Mouse (Mus musculus): ENCODE data around the gene Dnajb6. TPM values are rescaled to one million over a fixed set of nuclear protein-coding genes. Genes with fewer than 3 reads are reported as not detected.
"Not testable (repeated sequence)": the region's sequence is repeated elsewhere in the genome, so short reads cannot be mapped to it uniquely, and the experiment has no call there.

Dnajb6 gene
- total RNA-seq, 2 experiments from 2014 or later: 190 to 197 TPM

DNA sequence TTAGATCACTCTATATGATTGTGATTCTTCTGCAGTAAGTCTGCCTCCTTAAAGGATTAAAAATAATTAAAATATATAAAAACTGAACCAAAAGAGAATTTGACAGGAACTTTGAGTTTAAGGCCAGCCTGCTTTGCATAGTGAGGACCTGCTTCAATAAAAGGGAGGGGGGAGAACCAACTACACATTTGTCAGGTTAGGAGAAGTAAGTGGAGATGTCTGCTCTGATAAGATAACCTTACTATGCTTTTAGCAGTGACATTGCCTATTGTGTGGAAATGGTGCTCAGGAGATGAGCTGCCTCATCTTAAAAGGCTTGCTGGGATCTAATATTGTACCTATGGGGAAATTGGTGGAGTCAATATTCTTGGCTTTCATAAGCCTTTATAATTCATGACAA lies 17.4 kb downstream of the Dnajb6 start:
- intact Hi-C loops (cut with DNase I): no loop called here
- no peak for DNase-seq

GRCm38 (mm10) chr5:29759318-29759717 lies 23.8 kb downstream of the Dnajb6 start:
- DNase-seq: no peak
- intact Hi-C loops (cut with DNase I): loop anchor here (2.0 kb wide), 1 partner anchor 63 kb away; no protein-coding TSS in a partner anchor

- peak; percentile 31 for DNase-seq
- intact Hi-C loops (cut with DNase I): no loop called here
These were observed 35.4 kb downstream of the Dnajb6 start for GRCm38 (mm10) chr5:29770935-29771334.

DNA sequence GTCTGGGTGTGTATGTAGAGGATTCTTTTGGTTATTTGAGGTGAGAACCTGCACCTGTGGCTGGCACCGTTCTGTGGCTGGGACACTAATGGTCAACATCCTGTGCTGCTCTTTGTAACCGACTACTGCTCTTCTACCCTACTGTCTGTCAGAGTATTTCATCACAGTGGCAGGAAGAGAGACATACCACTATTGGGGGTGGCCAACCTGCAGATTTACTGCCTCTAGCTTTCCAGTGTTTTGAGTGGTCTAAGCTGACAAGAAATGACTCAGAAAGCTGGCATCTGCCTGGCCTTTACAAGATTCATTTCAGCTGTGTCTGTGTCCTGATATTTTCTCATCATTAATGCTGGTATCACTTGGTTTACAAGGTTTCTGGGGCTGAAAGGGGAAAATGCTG lies 36.5 kb downstream of the Dnajb6 start:
- intact Hi-C loops (cut with DNase I): no loop called here
- DNase-seq: no peak

- peak; percentile 65 for DNase-seq
- intact Hi-C loops (cut with DNase I): no loop called here
These were observed 37.3 kb downstream of the Dnajb6 start for GRCm38 (mm10) chr5:29772651-29773330.

- intact Hi-C loops (cut with DNase I): no loop called here
These were observed 38.1 kb downstream of the Dnajb6 start for GRCm38 (mm10) chr5:29773460-29774150.

GRCm38 (mm10) chr5:29775437-29775836 lies 39.9 kb downstream of the Dnajb6 start:
- intact Hi-C loops (cut with DNase I): no loop called here
- no peak for DNase-seq

More at GRCm38 (mm10) chr5:29773460-29774150, 38.1 kb downstream of the Dnajb6 start:
- peak; percentile 42 for DNase-seq

GRCm38 (mm10) chr5:29778029-29778428 lies 42.5 kb downstream of the Dnajb6 start:
- DNase-seq: no peak

GRCm38 (mm10) chr5:29779733-29780132 lies 44.2 kb downstream of the Dnajb6 start:
- DNase-seq; intact Hi-C loops (cut with DNase I): not testable (repeated sequence)

More at GRCm38 (mm10) chr5:29778029-29778428, 42.5 kb downstream of the Dnajb6 start:
- intact Hi-C loops (cut with DNase I): no loop called here

DNA sequence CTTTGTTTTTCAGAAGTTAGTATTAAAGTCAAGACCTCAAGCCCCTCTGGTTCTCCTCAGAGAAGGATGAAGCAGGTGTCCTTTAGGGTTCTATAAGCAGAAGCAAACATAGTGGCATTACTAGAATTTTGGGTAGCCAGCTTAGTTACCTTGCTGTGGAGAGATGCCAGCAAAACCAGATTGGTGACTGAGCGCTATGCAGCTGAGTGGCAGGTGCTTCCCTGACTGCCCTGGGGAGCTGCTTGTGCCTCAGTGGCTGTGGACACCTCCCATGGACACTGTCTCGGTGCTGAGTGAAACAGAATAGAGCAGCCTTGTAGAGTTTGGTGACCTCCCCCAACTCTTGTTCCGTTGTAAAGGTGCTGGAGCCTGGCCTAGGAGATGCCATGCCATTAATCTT lies 46.8 kb downstream of the Dnajb6 start:
- intact Hi-C loops (cut with DNase I): no loop called here
- no peak for DNase-seq

- intact Hi-C loops (cut with DNase I): not testable (repeated sequence)
These were observed 49.4 kb downstream of the Dnajb6 start for GRCm38 (mm10) chr5:29784906-29785305.

GRCm38 (mm10) chr5:29785953-29786352 lies 50.5 kb downstream of the Dnajb6 start:
- DNase-seq; intact Hi-C loops (cut with DNase I): not testable (repeated sequence)

More at GRCm38 (mm10) chr5:29784906-29785305, 49.4 kb downstream of the Dnajb6 start:
- DNase-seq: not testable (repeated sequence)

DNA sequence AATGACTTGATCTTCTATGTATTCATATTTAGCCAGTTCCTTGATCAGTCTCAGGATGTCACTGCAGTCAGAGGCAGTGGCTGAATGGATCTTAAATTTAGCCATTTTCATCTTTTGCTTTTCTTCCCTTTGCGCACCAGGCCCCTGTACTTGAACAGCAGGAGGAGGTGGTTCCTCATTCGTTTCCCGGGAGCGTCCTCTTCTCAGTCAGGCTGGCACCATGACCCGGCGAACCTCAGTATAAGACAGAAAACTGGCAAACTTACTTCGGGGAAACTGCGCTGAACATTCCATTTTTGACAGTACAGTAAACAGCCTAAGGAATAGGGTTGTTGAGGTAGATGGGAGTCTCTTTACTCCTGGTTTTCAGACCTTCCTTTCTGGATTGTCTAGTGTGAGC lies 59.4 kb downstream of the Dnajb6 start:
- intact Hi-C loops (cut with DNase I); DNase-seq: not testable (repeated sequence)

GRCm38 (mm10) chr5:29808940-29809339 lies 73.5 kb downstream of the Dnajb6 start:
- intact Hi-C loops (cut with DNase I): no loop called here
- no peak for DNase-seq

DNA sequence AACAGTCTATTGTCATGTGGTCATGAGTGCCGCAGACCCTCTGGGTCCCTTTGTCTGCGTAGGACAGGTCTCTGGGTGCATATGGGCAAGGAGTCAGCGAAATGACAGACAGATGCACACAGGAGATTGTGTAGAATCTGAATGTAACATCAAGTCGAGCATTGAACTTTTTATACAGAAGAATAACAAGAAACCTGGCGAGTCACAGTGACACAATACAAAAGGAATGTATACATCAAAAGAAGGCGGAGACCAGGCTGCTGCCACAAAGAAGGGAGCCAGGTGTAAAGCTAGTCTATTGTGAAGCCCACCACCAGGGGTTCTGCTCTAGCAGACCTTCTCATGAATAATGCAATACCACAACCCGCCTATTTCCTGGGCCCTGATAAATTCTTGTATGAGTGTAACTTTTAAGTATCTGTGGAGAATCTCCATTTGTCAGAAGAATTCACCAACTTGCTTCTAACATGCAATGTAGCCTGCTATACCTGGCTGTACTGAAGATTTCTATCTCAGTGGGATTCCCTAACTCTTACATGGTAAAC lies 76.0 kb downstream of the Dnajb6 start:
- DNase-seq; intact Hi-C loops (cut with DNase I): not testable (repeated sequence)

- no peak for DNase-seq
- intact Hi-C loops (cut with DNase I): no loop called here
These were observed 81.2 kb downstream of the Dnajb6 start for GRCm38 (mm10) chr5:29816523-29817242.

- intact Hi-C loops (cut with DNase I): no loop called here
- DNase-seq: peak; percentile 27
These were observed 81.9 kb downstream of the Dnajb6 start for GRCm38 (mm10) chr5:29817400-29817799.

GRCm38 (mm10) chr5:29818287-29818686 lies 82.8 kb downstream of the Dnajb6 start:
- intact Hi-C loops (cut with DNase I): no loop called here
- DNase-seq: no peak

- peak; percentile 22 for DNase-seq
- intact Hi-C loops (cut with DNase I): loop anchor here (10.0 kb wide), 1 partner anchor 280 kb away; the partner anchor contains the start of genes 3110082J24Rik and Garem2
These were observed 89.3 kb downstream of the Dnajb6 start for GRCm38 (mm10) chr5:29824796-29825195.

DNA sequence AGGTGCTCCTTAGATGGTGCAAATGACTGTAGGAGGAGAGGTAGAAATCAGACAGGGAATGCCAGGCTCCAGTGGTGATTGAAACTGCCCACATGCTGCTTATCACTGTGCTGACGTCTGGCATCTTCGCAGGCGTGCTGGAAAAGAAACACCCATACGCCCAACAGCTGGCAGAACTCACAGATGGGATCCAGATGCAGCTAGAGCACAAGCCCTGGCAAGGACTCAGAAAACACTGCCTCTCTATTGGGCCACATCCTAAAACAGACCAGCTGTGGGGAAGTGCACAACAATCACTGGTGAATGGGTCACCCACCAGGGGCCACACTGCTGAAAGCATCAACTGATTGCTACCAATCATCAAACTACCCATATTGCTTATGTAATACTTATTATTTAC lies 91.3 kb downstream of the Dnajb6 start:
- DNase-seq: no peak

More for the DNA sequence above, 91.3 kb downstream of the Dnajb6 start:
- intact Hi-C loops (cut with DNase I): loop anchor here (10.0 kb wide), 1 partner anchor 278 kb away; the partner anchor contains the start of genes 3110082J24Rik and Garem2
